Mouse (Mus musculus): ENCODE measurements around the gene Nudt6. TPM values are rescaled to one million over a fixed set of nuclear protein-coding genes. Genes with fewer than 3 reads are reported as not detected.

The Nudt6 gene
- total RNA-seq (2023) = 22.4 TPM

GRCm38 (mm10) chr3:37420072-37420471 is at the start of gene Nudt6:
TSS of gene Nudt6 (minus strand) at chr3:37420211.

GRCm38 (mm10) chr3:37419458-37419991 is 486 bp downstream of the Nudt6 start, which contains the start of gene Spata5:
TSS of gene Spata5 (plus strand) at chr3:37419896.

Other genes starting within 250 kb of the Nudt6 start
- gene Il21, start 187.6 kb downstream of the Nudt6 start, total RNA-seq (2023) = not detected
- gene Bbs12, start 107.7 kb downstream of the Nudt6 start, total RNA-seq (2023) = 2.2 TPM
- gene Cetn4, start 107.5 kb downstream of the Nudt6 start, total RNA-seq (2023) = not detected
- gene Fgf2, start 71.9 kb downstream of the Nudt6 start, total RNA-seq (2023) = 1.5 TPM
- gene Spata5, start 315 bp downstream of the Nudt6 start, total RNA-seq (2023) = 79.3 TPM
- 5.9 TPM for gene Spry1, start 219.7 kb upstream of the Nudt6 start, total RNA-seq (2023)

Data from CD4-positive naive resting alpha-beta T cell, adult 76 days (primary cell).